Mouse (Mus musculus): ENCODE results near the gene Gm11639.

DNA sequence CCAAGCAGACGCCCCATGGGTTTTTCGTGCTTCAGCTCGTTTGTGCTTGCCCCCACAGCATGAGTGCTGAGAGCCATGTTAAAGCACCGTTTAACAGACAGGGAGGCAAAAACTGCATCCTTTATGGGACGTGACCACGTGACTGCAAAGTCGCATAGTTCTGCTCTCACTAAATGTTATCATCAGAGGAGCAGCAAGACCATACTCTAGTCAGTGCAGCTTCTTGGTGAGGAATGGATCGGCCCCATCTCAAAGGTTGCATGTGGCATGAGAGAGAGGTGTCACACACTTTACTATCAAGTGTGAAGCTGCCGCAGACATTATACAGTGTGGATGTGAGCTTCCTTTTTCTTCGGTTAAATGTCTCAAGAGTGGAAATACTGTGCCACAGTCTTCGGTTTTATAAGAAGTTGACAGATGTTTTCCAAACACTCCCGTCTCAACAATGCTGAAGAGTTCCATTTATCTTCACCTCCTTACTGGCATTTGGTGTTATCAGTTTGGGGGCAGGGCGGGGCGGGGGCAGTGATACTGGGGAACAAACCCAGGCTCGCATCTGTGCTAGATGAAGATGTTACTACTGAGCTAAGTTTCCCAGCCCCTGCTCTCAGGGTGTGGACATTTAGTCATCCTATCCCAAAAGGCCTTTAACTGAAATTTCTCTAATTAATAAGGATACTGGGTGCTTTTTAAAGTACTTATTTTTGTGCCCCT, 296.0 kb downstream of the Gm11639 start:
- TF ChIP-seq POLR2A (IDR thresholded peaks at IDR 0.05; ENCODE audit: extremely low read depth, insufficient read depth, low read length) = no peak
- no peak for TF ChIP-seq CTCF (IDR thresholded peaks at IDR 0.05; ENCODE audit: extremely low read depth, insufficient read depth, low read length)

All from cortical plate, adult 2 months (tissue).